Mouse (Mus musculus) frontal cortex, adult (tissue): ENCODE measurements at regions not wholly inside any gene's neighbourhood (a gene's known extent, or its start where the extent isn't known, plus 50 kb on each side); places are given as distances from the start of the nearest gene placed in this dataset.
"Not testable (repeated sequence)": the region's sequence is repeated elsewhere in the genome, so short reads cannot be mapped to it uniquely, and the experiment has no call there.

Source experiments
- ATAC-seq: cut with Nextera tagmentation; 2 replicates; pipeline ENCODE4 v1.9.2; 2017; ENCODE audit warnings: mild to moderate bottlenecking, moderate library complexity, mixed read lengths; ENCODE audit not compliant: low TSS enrichment

DNA sequence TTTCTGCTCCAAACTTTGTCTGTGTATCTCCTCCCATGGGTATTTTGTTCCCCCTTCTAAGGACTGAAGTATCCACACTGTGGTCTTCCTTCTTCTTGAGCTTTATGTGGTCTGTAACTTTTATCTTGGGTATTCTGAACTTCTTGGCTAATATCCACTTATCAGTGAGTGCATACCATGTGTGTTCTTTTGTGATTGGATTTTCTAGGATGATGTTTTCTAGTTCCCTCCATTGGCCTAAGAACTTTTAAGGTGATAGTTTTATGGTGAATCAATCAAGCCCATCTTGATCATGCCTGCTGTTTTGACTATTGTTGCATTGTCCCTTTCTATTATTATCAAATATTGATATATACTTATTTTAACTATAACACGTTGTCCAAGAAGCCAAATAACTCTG, 779.4 kb upstream of the Tpm3-rs7 start:
- ATAC-seq: not testable (repeated sequence)

DNA sequence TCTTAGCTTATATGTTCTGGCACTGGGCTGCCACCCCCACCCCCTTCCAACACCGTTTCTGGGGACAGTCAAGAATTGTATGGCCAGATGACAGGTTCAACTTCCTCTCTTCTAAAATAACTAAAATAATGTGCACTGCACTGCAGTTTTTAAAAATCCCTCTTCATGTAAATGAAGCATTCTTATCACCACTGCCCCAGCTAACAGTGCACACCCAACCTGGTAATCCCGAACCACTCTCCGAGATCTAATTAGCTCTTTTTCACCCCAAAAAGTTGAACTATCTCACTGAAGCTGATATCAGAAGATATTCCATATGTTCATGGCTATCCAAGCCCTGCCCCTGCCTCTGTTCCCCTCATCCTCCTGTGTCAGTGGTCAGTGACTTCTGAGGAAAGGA, 778.5 kb upstream of the Tpm3-rs7 start:
- no peak for ATAC-seq

DNA sequence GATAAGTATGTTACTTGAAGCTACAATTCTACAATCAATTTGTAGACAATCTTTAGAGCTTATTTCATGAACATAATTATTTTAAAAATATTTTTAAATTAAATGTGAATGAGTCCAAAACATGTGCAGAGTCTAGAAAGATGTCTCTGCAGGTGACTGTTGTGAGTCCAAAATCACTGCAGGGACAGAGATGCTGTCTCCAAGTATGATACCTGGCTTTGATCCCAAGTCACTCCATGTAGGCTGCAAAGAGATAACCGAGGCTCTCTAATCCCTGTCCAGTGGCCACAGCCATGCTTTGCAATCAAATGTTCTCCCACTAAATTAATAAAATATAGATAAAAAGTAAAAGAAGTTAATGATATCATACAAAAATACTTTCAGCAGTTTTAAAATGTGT, 772.1 kb upstream of the Tpm3-rs7 start:
- ATAC-seq: no peak

DNA sequence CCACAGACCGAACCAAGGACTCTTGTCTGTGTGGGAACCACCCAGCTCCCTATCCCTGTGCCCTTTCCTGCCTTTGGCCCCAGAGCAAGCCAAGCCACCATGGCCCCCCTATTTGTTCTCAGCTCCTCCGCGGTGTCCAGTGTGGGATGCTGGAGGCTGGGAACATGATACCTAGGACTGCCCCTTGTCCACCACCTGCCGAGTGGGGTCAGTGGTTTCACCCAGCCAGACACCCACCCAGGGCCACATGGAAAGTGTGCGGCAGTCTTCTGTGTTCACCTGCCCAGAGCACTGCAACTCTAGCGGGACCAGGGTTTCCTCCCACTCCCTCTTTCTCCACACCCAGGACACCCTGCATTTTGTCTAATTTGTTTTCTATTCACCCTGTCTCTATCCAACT, 765.6 kb upstream of the Tpm3-rs7 start:
- ATAC-seq: no peak

DNA sequence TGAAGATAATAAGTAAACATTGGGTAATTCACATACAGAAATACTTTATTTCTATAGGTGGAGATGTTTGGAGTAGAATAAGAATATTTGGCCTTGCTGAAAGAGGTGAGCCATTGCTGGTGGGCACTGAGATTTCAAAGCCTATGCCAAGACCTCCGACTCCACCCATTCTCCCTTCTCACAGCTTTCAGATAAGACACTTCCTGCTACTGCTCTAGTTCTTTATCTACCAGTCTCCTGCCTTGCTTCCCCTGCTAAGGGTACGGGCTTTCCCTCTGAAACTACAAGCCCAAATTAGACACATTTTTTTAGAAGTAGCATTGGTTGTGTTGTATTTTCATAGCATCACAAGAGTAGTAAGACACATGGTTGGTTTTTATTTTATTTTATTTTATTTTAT, 752.2 kb upstream of the Tpm3-rs7 start:
- ATAC-seq: no peak

DNA sequence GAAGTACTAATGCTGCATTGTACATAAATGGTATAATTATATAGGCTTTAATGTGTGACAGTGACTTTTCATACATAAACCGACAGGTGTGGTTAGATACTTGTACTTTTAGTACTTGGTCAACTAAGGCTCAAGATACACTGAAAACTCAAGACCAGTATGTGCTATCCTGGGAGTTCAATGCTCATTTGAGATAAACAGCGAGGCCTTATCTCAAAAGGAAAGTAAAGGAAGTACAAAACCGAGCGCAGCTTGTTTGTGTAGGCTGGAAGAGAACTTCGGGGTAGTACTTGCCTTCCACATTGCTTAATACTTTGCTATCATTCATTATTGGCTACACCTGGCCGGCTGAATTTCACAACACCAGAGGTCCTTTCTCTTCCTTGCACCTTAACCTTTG, 719.7 kb upstream of the Tpm3-rs7 start:
- ATAC-seq: no peak

DNA sequence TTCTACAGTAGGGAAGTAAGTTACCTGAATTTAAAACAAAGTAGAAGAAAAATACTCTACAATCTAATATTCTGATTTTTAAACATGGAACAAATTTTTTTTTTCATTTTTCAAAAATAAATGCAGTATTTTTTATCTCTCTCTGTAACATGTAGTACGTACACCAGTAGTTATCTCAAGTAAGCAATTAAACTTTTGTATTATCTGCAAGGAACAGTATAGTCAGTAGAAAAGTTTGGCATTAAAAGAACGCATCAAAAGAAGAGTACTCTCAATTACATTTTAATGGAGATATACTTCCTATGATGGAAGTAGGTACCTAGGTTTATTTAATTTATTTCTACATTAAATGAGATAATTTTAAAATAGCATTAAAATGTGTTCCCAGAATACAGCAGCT, 693.7 kb upstream of the Tpm3-rs7 start:
- no peak for ATAC-seq

DNA sequence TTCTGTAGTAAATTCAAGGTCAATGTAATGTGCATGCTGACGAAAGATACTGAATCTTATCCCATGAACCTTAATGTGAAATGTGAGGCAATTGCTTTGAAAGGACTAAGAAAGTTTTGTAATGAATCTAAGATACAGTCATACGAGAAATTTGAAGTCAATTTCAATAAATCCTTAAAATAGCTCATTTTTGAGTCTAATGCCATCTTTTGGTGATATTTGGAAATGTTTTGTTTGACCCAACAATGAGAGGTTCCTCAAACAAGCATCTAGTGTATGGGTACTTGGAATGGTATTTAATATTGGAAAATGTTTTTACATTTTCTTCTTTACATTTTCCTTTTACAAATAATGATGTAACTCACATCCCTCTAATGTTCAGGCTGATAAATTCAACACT, 656.8 kb upstream of the Tpm3-rs7 start:
- no peak for ATAC-seq

DNA sequence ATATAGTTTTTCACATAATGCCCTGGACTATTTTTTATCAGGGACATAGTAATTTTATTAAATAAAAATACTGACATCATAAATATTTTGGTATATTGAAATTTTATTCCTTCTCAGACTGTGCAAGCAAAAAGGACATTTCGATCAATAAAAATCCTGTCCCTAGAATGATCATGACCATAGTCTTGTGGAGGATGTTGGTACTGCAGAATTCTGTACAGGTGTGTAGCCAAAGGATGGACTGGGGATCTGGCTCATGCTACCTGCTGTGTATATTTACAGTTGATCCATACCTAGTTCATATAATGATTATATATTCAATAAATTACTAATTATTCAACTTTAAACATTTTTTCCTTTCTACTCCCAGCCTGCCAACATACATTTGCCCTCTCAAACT, 654.6 kb upstream of the Tpm3-rs7 start:
- no peak for ATAC-seq

DNA sequence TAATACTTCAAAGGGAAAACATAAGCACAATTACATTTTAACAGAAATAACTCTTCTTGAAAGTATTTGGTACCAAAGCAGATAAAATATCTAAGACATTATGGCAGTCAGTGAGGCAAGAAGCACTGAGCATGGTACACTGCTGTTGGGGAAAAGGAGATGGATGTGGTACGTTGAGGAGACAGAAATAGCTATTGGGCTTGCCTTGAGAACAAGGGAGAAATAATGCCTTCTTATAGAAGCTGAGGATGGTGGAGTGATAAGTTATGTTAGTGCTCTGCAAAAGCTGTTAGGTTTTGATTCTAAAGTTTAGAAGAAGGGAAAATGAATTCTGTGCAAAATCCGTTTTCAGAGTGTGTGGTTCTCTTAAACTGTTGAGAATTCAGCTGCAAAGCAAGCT, 633.7 kb upstream of the Tpm3-rs7 start:
- peak; percentile 95 for ATAC-seq

DNA sequence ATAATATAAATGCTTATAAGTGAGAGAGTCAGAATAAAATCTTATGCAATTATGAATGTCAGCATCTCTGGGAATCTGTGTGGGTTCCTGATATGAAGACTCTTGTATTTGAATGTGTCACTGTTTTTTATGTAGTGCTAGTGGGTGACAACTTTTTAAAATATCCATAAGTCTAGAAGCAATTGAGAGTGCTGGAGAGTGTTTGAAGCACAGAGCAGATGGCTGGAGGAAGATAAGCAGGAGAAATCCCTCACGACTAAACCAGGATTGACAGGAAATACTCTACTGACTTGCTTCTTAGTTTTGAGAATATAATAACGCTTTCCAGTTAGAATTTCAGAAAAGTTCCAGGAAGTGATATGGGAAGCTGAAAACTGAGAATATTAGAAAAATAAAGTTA, 628.4 kb upstream of the Tpm3-rs7 start:
- ATAC-seq: peak; percentile 99

DNA sequence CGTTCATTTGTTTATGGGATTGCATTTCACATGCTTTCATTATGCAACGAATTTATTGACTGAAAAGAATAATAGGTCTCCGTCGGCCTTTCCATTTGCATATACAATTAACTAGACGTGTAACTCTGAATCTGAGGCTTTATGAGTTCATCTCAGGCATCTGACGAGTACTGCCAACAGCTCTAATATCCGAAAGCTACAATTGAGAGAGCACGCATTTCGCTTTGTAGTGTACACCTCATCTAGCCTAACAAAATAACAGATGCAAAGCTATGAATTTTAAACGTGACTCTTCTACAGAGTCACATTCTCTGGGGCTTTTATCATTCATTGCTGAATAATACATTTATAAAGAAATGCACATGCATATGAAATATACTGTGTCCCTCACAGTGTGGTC, 594.9 kb upstream of the Tpm3-rs7 start:
- no peak for ATAC-seq
